Mouse (Mus musculus): ENCODE measurements around the gene Foxp4. TPM values are rescaled to one million over a fixed set of nuclear protein-coding genes. Genes with fewer than 3 reads are reported as not detected.

The Foxp4 gene
- polyA plus RNA-seq, 1 experiment: 32.4 TPM

- H3K79me3 ChIP-seq (ENCODE audit: low read depth): peaks cover 59% of the 10 kb centered on the region
- peaks cover 11% of the 10 kb centered on the region for H3K36me3 ChIP-seq (ENCODE audit: control insufficient read depth, insufficient read depth)
- no peak overlapping the region for H3K4me3 ChIP-seq (ENCODE audit: insufficient read depth, poor library complexity, severe bottlenecking)
- H3K27me3 ChIP-seq (ENCODE audit: control insufficient read depth, insufficient read depth, insufficient read length): no peaks in the 10 kb centered on the region
- H3ac ChIP-seq (ENCODE audit: control insufficient read depth, insufficient read length, low read depth): no peak overlapping the region
- H3K79me2 ChIP-seq (ENCODE audit: control insufficient read depth, insufficient read depth): peaks cover 79% of the 10 kb centered on the region
- no peak for TF ChIP-seq USF1 (IDR thresholded peaks at IDR 0.05; ENCODE audit: low read depth)
- TF ChIP-seq MAX (IDR thresholded peaks at IDR 0.05): no peak
- no peak for TF ChIP-seq FOSL1 (IDR thresholded peaks at IDR 0.05; ENCODE audit: insufficient read depth, low read length, poor library complexity, severe bottlenecking)
- no peak for TF ChIP-seq MYOD1 (IDR thresholded peaks at IDR 0.05; ENCODE audit: control insufficient read depth, insufficient read length, low read depth)
- no peak for TF ChIP-seq CEBPB (IDR thresholded peaks at IDR 0.05; ENCODE audit: low read depth)
- TF ChIP-seq MYOG (IDR thresholded peaks at IDR 0.05; ENCODE audit: control insufficient read depth, extremely low read depth, insufficient read length): no peak
- no peak for TF ChIP-seq CTCF (IDR thresholded peaks at IDR 0.05; ENCODE audit: control insufficient read depth, insufficient read depth, insufficient read length)
Observed at GRCm38 (mm10) chr17:47921136-47921665, 3.2 kb downstream of the Foxp4 start.

GRCm38 (mm10) chr17:47919826-47920225 lies 4.6 kb downstream of the Foxp4 start:
- H3K79me3 ChIP-seq (ENCODE audit: low read depth): peaks cover 68% of the 10 kb centered on the region
- H3K4me3 ChIP-seq (ENCODE audit: insufficient read depth, poor library complexity, severe bottlenecking): no peak overlapping the region
- TF ChIP-seq USF1 (IDR thresholded peaks at IDR 0.05; ENCODE audit: low read depth): no peak
- TF ChIP-seq MAX (IDR thresholded peaks at IDR 0.05): no peak
- no peaks in the 10 kb centered on the region for H3K27me3 ChIP-seq (ENCODE audit: control insufficient read depth, insufficient read depth, insufficient read length)
- peaks cover 93% of the 10 kb centered on the region for H3K79me2 ChIP-seq (ENCODE audit: control insufficient read depth, insufficient read depth)
- no peak overlapping the region for H3ac ChIP-seq (ENCODE audit: control insufficient read depth, insufficient read length, low read depth)
- peaks cover 11% of the 10 kb centered on the region for H3K36me3 ChIP-seq (ENCODE audit: control insufficient read depth, insufficient read depth)

GRCm38 (mm10) chr17:47917907-47918306 lies 6.5 kb downstream of the Foxp4 start:
- Histone ChIP-seq H3K79me3 (ENCODE audit: low read depth) (peaks cover 67% of the 10 kb centered on the region), H3K27me3 (ENCODE audit: control insufficient read depth, insufficient read depth, insufficient read length) (no peaks in the 10 kb centered on the region), H3K36me3 (ENCODE audit: control insufficient read depth, insufficient read depth) (peaks cover 11% of the 10 kb centered on the region), H3ac (ENCODE audit: control insufficient read depth, insufficient read length, low read depth) (no peak overlapping the region), H3K4me3 (ENCODE audit: insufficient read depth, poor library complexity, severe bottlenecking) (no peak overlapping the region), H3K79me2 (ENCODE audit: control insufficient read depth, insufficient read depth) (peaks cover 89% of the 10 kb centered on the region)
- TF ChIP-seq MYOD1 (IDR thresholded peaks at IDR 0.05; ENCODE audit: control insufficient read depth, insufficient read length, low read depth) (no peak), MYOG (IDR thresholded peaks at IDR 0.05; ENCODE audit: control insufficient read depth, extremely low read depth, insufficient read length) (no peak), CEBPB (IDR thresholded peaks at IDR 0.05; ENCODE audit: low read depth) (no peak), MAX (IDR thresholded peaks at IDR 0.05) (no peak)

GRCm38 (mm10) chr17:47917212-47917611 lies 7.2 kb downstream of the Foxp4 start:
- Histone ChIP-seq H3K36me3 (ENCODE audit: control insufficient read depth, insufficient read depth) (peaks cover 11% of the 10 kb centered on the region), H3K79me3 (ENCODE audit: low read depth) (peaks cover 62% of the 10 kb centered on the region), H3ac (ENCODE audit: control insufficient read depth, insufficient read length, low read depth) (no peak overlapping the region), H3K4me3 (ENCODE audit: insufficient read depth, poor library complexity, severe bottlenecking) (no peak overlapping the region), H3K79me2 (ENCODE audit: control insufficient read depth, insufficient read depth) (peaks cover 82% of the 10 kb centered on the region), H3K27me3 (ENCODE audit: control insufficient read depth, insufficient read depth, insufficient read length) (no peaks in the 10 kb centered on the region)
- no peak for TF ChIP-seq FOSL1 (IDR thresholded peaks at IDR 0.05; ENCODE audit: insufficient read depth, low read length, poor library complexity, severe bottlenecking)
- TF ChIP-seq CEBPB (IDR thresholded peaks at IDR 0.05; ENCODE audit: low read depth): no peak
- no peak for TF ChIP-seq MAX (IDR thresholded peaks at IDR 0.05)
- TF ChIP-seq CTCF (IDR thresholded peaks at IDR 0.05; ENCODE audit: control insufficient read depth, insufficient read depth, insufficient read length): no peak
- no peak for TF ChIP-seq MYOG (IDR thresholded peaks at IDR 0.05; ENCODE audit: control insufficient read depth, extremely low read depth, insufficient read length)
- no peak for TF ChIP-seq USF1 (IDR thresholded peaks at IDR 0.05; ENCODE audit: low read depth)
- no peak for TF ChIP-seq MYOD1 (IDR thresholded peaks at IDR 0.05; ENCODE audit: control insufficient read depth, insufficient read length, low read depth)

- H3K27me3 ChIP-seq (ENCODE audit: control insufficient read depth, insufficient read depth, insufficient read length): no peaks in the 10 kb centered on the region
- peaks cover 54% of the 10 kb centered on the region for H3K79me3 ChIP-seq (ENCODE audit: low read depth)
- H3ac ChIP-seq (ENCODE audit: control insufficient read depth, insufficient read length, low read depth): no peak overlapping the region
- TF ChIP-seq USF1 (IDR thresholded peaks at IDR 0.05; ENCODE audit: low read depth) (no peak), MYOD1 (IDR thresholded peaks at IDR 0.05; ENCODE audit: control insufficient read depth, insufficient read length, low read depth) (no peak), MAX (IDR thresholded peaks at IDR 0.05) (no peak), MYOG (IDR thresholded peaks at IDR 0.05; ENCODE audit: control insufficient read depth, extremely low read depth, insufficient read length) (no peak), CTCF (IDR thresholded peaks at IDR 0.05; ENCODE audit: control insufficient read depth, insufficient read depth, insufficient read length) (no peak), CEBPB (IDR thresholded peaks at IDR 0.05; ENCODE audit: low read depth) (no peak), FOSL1 (IDR thresholded peaks at IDR 0.05; ENCODE audit: insufficient read depth, low read length, poor library complexity, severe bottlenecking) (no peak)
- H3K36me3 ChIP-seq (ENCODE audit: control insufficient read depth, insufficient read depth): peaks cover 10% of the 10 kb centered on the region
- H3K79me2 ChIP-seq (ENCODE audit: control insufficient read depth, insufficient read depth): peaks cover 77% of the 10 kb centered on the region
- no peak overlapping the region for H3K4me3 ChIP-seq (ENCODE audit: insufficient read depth, poor library complexity, severe bottlenecking)
Observed at GRCm38 (mm10) chr17:47914676-47915219, 9.7 kb downstream of the Foxp4 start.

Measured in C2C12 (cell line).